In the genomic region with DNA sequence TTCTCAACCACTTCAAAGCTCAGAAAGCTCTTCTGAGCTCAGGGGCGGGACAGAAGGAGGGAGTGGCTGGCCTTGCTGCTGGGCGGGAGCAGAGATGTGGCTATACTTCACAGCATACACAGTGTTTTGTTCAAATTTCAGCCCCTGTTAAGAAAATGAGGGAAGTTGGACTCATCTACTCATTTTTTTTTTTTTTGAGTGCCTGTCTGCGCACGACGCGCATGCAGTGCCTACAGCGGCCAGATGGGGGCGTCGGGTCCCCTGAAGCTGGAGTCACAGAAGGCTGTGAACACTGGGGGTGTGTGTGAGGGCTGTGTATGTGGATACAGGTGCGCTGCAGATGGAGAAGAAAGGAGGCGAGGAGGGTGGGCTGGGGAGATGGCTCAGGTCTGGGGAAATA, we compare ENCODE assay signal across 8 mouse cellular contexts. TPM values are rescaled to one million over a fixed set of nuclear protein-coding genes. Genes with fewer than 3 reads are reported as not detected.
A peak's percentile ranks its signal among the peaks of the same experiment; 100 is the strongest.
DNase-seq lines count a peak whose midpoint lies in the region; ATAC-seq and TF ChIP-seq lines count a peak whose summit lies in the region.

No protein-coding gene starts in this region.

- peaks cover 71% of the 10 kb centered on the region for H3K4me1 ChIP-seq in E14TG2a.4 (replicated peaks; ENCODE audit: low read depth, low read length)
- peaks cover 22% of the 10 kb centered on the region for H3K4me1 ChIP-seq in forebrain, embryonic 14.5 days (ENCODE audit: control insufficient read depth, insufficient read depth, low read length)
- peaks cover 55% of the 10 kb centered on the region for H3K4me1 ChIP-seq in lung, embryonic 16.5 days (replicated peaks; ENCODE audit: control insufficient read depth, insufficient read depth, low read length)

- H3K4me3 ChIP-seq in E14TG2a.4 (replicated peaks; ENCODE audit: low read length) = peak overlapping the region; percentile 86
- H3K4me3 ChIP-seq in forebrain, embryonic 14.5 days (ENCODE audit: low read depth, low read length) = no peak overlapping the region
- H3K4me3 ChIP-seq in lung, embryonic 16.5 days (ENCODE audit: low read length) = peak overlapping the region; percentile 10; the same call in 1 of the 2 replicates

- peak; percentile 76 for DNase-seq in c-Kit-positive CD71-positive TER-119-negative erythroid progenitor cells, embryonic 14.5 days (ENCODE audit: low read depth)
- DNase-seq in forebrain, embryonic 14.5 days (ENCODE audit: low spot score) = peak; percentile 76
- DNase-seq in layer of hippocampus, adult 9-10 months (ENCODE audit: low spot score) = peak; percentile 67
- DNase-seq in ovary, adult 18-20 months (ENCODE audit: low spot score) = peak; percentile 49
- peak; percentile 86 to 94 for DNase-seq in thymus, postnatal 10 days (ENCODE audit: low spot score in 2 of 2)

- ATAC-seq in forebrain, embryonic 14.5 days = no peak
- ATAC-seq in hematopoietic stem cell, adult 5-6 weeks (replicated peaks in 1 of 2; ENCODE audit: insufficient read depth in 1 of 2, low FRiP score in 2 of 2, low TSS enrichment in 1 of 2, low read depth in 1 of 2, poor library complexity in 2 of 2, severe bottlenecking in 2 of 2) = peak; percentile 35 to 51
- ATAC-seq in lung, embryonic 16.5 days (ENCODE audit: low read depth) = peak; percentile 11; the same call in 1 of the 2 replicates

- H3K9me3 ChIP-seq in E14TG2a.4 (ENCODE audit: low read length) = peaks cover 5% of the 10 kb centered on the region
- H3K9me3 ChIP-seq in forebrain, embryonic 14.5 days (replicated peaks; ENCODE audit: control insufficient read depth, low read length) = peaks cover 6% of the 10 kb centered on the region; the same call in 1 of the 2 replicates
- H3K9me3 ChIP-seq in lung, embryonic 16.5 days (ENCODE audit: control insufficient read depth, low read length) = peaks cover 4% of the 10 kb centered on the region

- H3K27me3 ChIP-seq in E14TG2a.4 (ENCODE audit: insufficient read depth, low read length) = peaks cover 22% of the 10 kb centered on the region
- H3K27me3 ChIP-seq in forebrain, embryonic 14.5 days (replicated peaks; ENCODE audit: control insufficient read depth, insufficient read depth, low read length) = peaks cover 38% of the 10 kb centered on the region
- no peaks in the 10 kb centered on the region for H3K27me3 ChIP-seq in lung, embryonic 16.5 days (ENCODE audit: control insufficient read depth, insufficient read depth, low read depth, low read length)

- no peak overlapping the region for H3K9ac ChIP-seq in forebrain, embryonic 14.5 days (ENCODE audit: low read length)
- H3K9ac ChIP-seq in lung, embryonic 16.5 days (ENCODE audit: low read length) = peak overlapping the region; percentile 38

- H3K36me3 ChIP-seq in E14TG2a.4 (ENCODE audit: insufficient read depth, low read length) = peaks cover 20% of the 10 kb centered on the region
- no peaks in the 10 kb centered on the region for H3K36me3 ChIP-seq in forebrain, embryonic 14.5 days (ENCODE audit: control insufficient read depth, insufficient read depth, low read length)
- peaks cover 13% of the 10 kb centered on the region for H3K36me3 ChIP-seq in lung, embryonic 16.5 days (ENCODE audit: control insufficient read depth, insufficient read depth, low read length)

- peak; percentile 98 for TF ChIP-seq CTCF in E14TG2a.4 (conservative IDR thresholded peaks at IDR 0.05; ENCODE audit: low read length)

- peak overlapping the region; percentile 24; the same call in 1 of the 2 replicates for H3K4me2 ChIP-seq in forebrain, embryonic 14.5 days (ENCODE audit: low read length)
- H3K4me2 ChIP-seq in lung, embryonic 16.5 days (ENCODE audit: low read depth, low read length) = peak overlapping the region; percentile 95

- H3K27ac ChIP-seq in forebrain, embryonic 14.5 days (ENCODE audit: low read depth, low read length) = no peak overlapping the region
- peak overlapping the region; percentile 98 for H3K27ac ChIP-seq in lung, embryonic 16.5 days (ENCODE audit: low read length)

- WGBS in forebrain, embryonic 14.5 days = 5% methylated on average over 11 of the region's 11 CpGs
- WGBS in lung, embryonic 16.5 days = 2% methylated on average over 11 of the region's 11 CpGs

RNA-seq across cellular contexts. Expression of a gene that starts 1.4 kb away (rescaled TPM):
- polyA plus RNA-seq in forebrain, embryonic 14.5 days (2014; fragmentation: Nextera tagmentation; extraction: Ambion mirVana) = 33.2 and 40.0 TPM in 2 replicates
- 62.2 and 103 TPM in 2 replicates for total RNA-seq in hematopoietic stem cell, adult 5-6 weeks (2017)
- polyA plus RNA-seq in lung, embryonic 16.5 days (2015; fragmentation: Nextera tagmentation; extraction: Ambion mirVana) = 401 and 405 TPM in 2 replicates

RNA-seq across cellular contexts. Expression of a gene that starts 2.8 kb away (rescaled TPM):
- 10.5 and 13.4 TPM in 2 replicates for polyA plus RNA-seq in forebrain, embryonic 14.5 days (2014; fragmentation: Nextera tagmentation; extraction: Ambion mirVana)
- 47.4 and 59.9 TPM in 2 replicates for total RNA-seq in hematopoietic stem cell, adult 5-6 weeks (2017)
- polyA plus RNA-seq in lung, embryonic 16.5 days (2015; fragmentation: Nextera tagmentation; extraction: Ambion mirVana) = 7.3 and 9.0 TPM in 2 replicates

RNA-seq across cellular contexts. Expression of a gene that starts 9.3 kb away (rescaled TPM):
- 2.1 and 3.1 TPM in 2 replicates for polyA plus RNA-seq in forebrain, embryonic 14.5 days (2014; fragmentation: Nextera tagmentation; extraction: Ambion mirVana)
- 11.5 and 15.9 TPM in 2 replicates for total RNA-seq in hematopoietic stem cell, adult 5-6 weeks (2017)
- polyA plus RNA-seq in lung, embryonic 16.5 days (2015; fragmentation: Nextera tagmentation; extraction: Ambion mirVana) = 4.9 and 5.6 TPM in 2 replicates

RNA-seq across cellular contexts. Expression of a gene that starts 16.4 kb away (rescaled TPM):
- polyA plus RNA-seq in forebrain, embryonic 14.5 days (2014; fragmentation: Nextera tagmentation; extraction: Ambion mirVana) = 0.23 and 0.40 TPM in 2 replicates
- total RNA-seq in hematopoietic stem cell, adult 5-6 weeks (2017) = not detected in 2 replicates
- polyA plus RNA-seq in lung, embryonic 16.5 days (2015; fragmentation: Nextera tagmentation; extraction: Ambion mirVana) = 0.25 and 0.75 TPM in 2 replicates

RNA-seq across cellular contexts. Expression of a gene that starts 27.0 kb away (rescaled TPM):
- 96.4 and 101 TPM in 2 replicates for polyA plus RNA-seq in forebrain, embryonic 14.5 days (2014; fragmentation: Nextera tagmentation; extraction: Ambion mirVana)
- total RNA-seq in hematopoietic stem cell, adult 5-6 weeks (2017) = 19.3 and 23.0 TPM in 2 replicates
- polyA plus RNA-seq in lung, embryonic 16.5 days (2015; fragmentation: Nextera tagmentation; extraction: Ambion mirVana) = 76.7 and 83.0 TPM in 2 replicates
